Mouse (Mus musculus) heart, adult 8-10 months (tissue): ENCODE data around the gene Tox3. TPM values are rescaled to one million over a fixed set of nuclear protein-coding genes. Genes with fewer than 3 reads are reported as not detected.

Experiments
- DNase-seq: peaks from one replicate; pipeline ENCODE4 v3.0.0; 2022; ENCODE audit warnings: low spot score
- total RNA-seq, 4 experiments: library from RNA; stranded (reverse); gene quantifications; 2 replicates each; pipeline ENCODE4 v1.2.4; 2022

The Tox3 gene
- total RNA-seq, 4 experiments from 2014 or later, result 1.9 to 2.7 (median 2.3) TPM

GRCm38 (mm10) chr8:90330377-90331285 is 17.5 kb downstream of the Tox3 start:
- DNase-seq, result no peak

GRCm38 (mm10) chr8:90323824-90324223 is 24.3 kb downstream of the Tox3 start:
- DNase-seq, result no peak

- no peak for DNase-seq
Observed at GRCm38 (mm10) chr8:90322701-90323439, 25.3 kb downstream of the Tox3 start.

DNA sequence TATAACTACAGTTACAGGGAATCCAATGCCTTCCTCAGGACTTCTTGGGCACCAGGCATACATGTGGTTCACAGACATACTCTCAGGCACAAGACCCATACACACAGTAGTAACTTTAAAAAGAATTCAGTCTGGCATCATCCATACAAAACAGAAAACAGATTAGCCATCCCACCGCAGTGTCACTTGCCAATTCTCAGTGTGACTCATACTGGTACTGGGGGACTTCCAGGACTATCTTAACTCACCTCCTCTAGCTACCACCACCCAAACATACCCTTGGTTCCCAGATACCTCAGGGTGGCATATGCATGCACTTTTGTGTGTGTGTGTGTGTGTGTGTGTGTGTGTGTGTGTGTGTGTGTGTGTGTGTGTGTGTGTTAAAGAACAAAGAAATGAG is 26.9 kb downstream of the Tox3 start:
- no peak for DNase-seq

GRCm38 (mm10) chr8:90314312-90314711 is 33.8 kb downstream of the Tox3 start:
- no peak for DNase-seq

GRCm38 (mm10) chr8:90302951-90303350 is 45.2 kb downstream of the Tox3 start:
- no peak for DNase-seq

DNA sequence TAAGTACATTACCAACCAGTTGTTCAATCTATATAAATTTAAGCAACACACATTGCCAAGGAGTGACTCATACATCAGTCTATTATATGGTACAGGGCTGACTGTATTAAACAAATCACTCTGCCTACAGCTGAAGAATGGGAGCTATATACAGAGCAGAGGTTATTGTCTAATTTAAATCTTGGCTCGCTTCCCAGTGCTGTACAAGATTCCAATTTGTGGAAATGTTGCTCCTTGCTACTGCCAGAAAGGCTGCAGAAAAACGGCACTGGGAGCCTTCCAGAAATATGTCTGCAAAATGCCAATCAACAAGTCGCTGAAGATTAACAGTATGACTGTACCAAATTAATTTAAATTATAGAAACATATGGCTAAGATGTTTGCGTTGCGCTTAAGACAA is 45.9 kb downstream of the Tox3 start:
- DNase-seq, result peak; percentile 4

DNA sequence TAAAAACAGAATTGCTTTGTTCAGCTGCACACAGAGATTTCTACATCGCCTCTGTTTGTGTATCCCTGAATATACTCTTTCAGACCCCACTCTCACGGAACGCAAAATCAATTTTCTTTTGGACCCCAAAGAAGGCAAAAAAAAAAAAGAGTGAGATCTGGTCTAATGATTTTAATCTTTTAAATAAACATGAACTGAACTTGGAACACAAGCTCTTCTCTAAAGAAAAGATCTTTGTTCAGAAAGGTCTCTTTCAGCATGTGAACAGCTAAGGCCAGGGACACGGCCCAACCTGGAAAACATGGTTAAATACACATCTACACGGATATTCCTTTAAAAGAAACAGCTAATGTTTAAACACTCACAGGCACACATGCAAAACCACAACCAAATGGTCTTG is 46.6 kb downstream of the Tox3 start:
- DNase-seq, result no peak

DNA sequence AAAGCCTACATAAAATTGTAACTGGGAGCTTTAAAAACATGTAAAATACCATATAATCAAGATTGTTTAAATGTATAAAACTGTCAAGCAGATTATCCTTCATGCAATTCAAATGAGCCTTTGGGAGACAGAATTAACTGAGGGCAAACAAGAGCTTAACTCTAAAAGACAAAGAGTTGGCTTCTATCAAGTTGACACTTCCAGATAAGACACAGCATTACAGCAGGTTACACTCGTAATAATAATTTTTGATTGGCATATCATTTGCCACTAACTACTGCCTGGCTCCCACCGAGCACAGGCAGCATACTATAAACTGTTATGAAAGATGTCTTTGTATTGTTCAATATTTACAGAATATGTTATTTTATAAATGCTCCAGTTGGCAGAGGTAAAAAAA is 47.2 kb downstream of the Tox3 start:
- no peak for DNase-seq

DNA sequence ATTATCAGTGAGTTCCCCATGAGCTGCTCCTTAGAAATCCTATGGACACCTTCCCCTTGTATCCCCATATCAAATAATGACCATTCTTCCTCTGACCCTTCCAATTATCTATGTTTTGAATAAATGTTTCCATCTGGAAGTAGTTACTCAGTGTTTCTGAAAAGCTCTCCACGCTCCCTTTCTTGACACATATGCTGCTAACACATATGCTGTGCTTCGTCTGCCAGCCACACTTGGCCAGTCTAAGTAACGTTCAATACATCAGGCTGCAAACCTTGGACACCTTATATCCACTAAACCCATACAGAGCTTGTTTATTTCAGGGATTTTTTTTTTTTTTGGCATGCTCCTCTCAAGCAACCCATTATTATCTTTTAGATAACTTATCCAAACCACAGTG is 54.1 kb downstream of the Tox3 start:
- DNase-seq, result no peak

GRCm38 (mm10) chr8:90290811-90291210 is 57.3 kb downstream of the Tox3 start:
- no peak for DNase-seq

- DNase-seq, result no peak
Observed at GRCm38 (mm10) chr8:90276722-90277121, 71.4 kb downstream of the Tox3 start.

DNA sequence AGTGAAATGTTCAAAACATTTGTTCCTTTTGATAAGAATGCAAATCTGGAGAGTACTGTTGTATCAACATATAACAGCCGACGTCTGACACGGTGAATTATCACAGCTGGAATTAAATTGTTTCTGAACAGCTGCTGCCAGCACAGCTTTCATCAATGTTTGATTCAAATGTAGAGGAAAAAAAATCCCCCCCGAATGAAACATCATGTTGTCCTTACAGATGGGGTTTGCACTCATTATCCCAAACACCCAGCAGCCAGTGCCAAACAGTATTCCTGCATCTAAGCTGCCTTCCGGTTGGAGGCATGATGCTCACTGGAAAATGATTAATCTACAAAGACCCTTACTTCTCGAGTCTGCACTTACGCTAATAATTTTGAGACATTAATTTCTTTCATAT is 75.0 kb downstream of the Tox3 start:
- no peak for DNase-seq

GRCm38 (mm10) chr8:90271920-90272319 is 76.2 kb downstream of the Tox3 start:
- no peak for DNase-seq

GRCm38 (mm10) chr8:90267698-90268256 is 80.4 kb downstream of the Tox3 start:
- no peak for DNase-seq

DNA sequence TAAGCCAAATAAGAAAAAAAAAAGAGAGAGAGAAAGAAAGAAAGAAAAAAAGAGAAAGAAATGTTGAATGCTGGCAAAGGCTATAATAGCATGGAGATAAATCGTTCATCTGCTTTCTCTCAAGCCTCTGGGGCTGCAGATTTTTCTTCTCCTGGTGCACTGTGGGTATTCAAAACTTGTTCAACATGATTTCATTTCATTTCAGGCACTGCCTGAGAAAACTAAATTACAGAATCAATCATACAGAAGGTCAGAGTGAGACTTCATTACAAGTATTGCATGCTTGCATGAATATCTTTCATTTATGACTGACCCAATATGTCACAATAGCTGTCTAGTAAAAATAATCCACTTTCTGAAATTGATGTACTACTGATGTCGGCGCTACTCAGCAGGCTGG is 81.2 kb downstream of the Tox3 start:
- no peak for DNase-seq

DNA sequence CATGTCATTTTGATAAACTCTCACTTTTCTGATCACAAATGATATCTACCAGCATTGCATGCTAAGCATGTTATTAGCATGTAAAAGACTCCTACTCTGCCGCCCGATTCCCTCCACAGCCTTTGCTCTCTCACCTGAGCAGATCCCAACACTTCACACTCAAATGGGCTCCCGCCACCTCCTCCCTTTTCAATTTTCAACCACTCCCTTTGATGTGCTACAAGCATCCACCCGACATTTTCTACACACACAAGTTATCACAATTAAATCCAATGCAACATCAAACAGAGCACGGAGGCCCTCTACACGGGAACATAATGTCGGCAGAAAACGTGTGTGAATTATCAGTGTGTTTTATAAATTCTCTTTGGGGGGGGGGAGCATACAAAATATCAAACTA is 81.9 kb downstream of the Tox3 start:
- no peak for DNase-seq

DNA sequence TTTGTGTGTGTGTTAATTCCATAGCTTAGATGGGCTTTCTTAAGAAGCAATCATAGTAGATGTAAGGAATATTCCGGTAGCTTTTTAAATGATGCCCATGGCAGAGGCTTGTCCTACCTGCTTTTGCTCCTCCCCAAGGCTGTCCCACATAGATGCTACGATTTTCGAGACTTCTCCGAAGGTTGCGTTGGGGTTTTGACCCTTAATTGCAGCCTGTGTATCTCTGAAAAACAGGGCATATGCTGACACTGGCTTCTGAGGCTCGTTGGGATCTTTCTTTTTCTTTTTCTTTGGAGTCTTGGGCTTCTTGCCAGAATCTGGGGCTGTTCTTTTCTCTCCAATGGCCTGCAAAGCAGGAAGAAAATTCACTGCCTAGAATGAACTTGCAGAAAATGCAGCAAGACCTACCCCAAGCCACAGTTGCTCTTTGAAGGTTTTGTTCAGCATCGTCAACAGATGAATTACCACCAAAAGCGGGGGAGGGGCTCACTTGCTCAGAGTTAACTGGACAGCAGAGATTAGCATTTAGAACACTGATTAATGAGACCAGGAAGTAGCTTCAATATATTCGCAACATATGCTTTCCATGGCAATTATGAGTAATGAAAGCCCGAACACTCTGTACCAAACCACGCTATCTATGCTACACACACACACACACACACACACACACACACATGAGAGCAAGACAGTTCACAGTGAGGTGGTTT is 93.8 kb downstream of the Tox3 start:
- DNase-seq, result no peak

- DNase-seq, result no peak
Observed at GRCm38 (mm10) chr8:90246357-90246756, 101.8 kb downstream of the Tox3 start.

DNA sequence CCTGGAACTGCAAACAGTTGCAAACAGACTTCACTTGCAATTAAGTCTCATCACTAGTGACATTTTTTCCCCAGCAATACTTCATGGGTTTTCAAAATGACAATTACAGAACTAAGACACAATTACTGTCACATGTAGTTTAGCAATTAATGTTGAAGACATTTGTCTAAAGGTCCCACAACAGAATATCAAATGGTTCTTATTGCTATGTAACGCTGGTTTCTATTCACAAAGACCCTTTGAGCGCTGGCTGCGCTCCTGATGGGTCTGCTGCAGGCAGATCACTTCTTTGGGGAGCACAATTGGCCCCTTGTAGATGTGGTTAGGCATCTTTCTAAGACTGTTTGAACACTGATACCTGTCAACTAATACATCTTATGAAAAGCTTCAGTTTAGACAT is 102.3 kb downstream of the Tox3 start:
- DNase-seq, result no peak

- DNase-seq, result no peak
Observed at GRCm38 (mm10) chr8:90245187-90245586, 103.0 kb downstream of the Tox3 start.
